Mouse (Mus musculus): ENCODE data around the gene Rdx.
"Not testable (repeated sequence)": the region's sequence is repeated elsewhere in the genome, so short reads cannot be mapped to it uniquely, and the experiment has no call there.

The Rdx gene

GRCm38 (mm10) chr9:52059788-52060187, 12.8 kb downstream of the Rdx start:
- DNase-seq = no peak

- DNase-seq = no peak
Measured at GRCm38 (mm10) chr9:52070052-52070451, 23.1 kb downstream of the Rdx start.

- DNase-seq = not testable (repeated sequence)
Measured at GRCm38 (mm10) chr9:52071352-52071751, 24.4 kb downstream of the Rdx start.

GRCm38 (mm10) chr9:52072202-52072601, 25.2 kb downstream of the Rdx start:
- DNase-seq = no peak

GRCm38 (mm10) chr9:52076089-52076488, 29.1 kb downstream of the Rdx start:
- DNase-seq = no peak

- no peak for DNase-seq
Measured at GRCm38 (mm10) chr9:52077692-52078091, 30.7 kb downstream of the Rdx start.

- DNase-seq = no peak
Measured at GRCm38 (mm10) chr9:52081979-52082378, 35.0 kb downstream of the Rdx start.

GRCm38 (mm10) chr9:52082414-52082813, 35.4 kb downstream of the Rdx start:
- no peak for DNase-seq

GRCm38 (mm10) chr9:52091752-52092151, 44.8 kb downstream of the Rdx start:
- no peak for DNase-seq

GRCm38 (mm10) chr9:52092311-52092710, 45.3 kb downstream of the Rdx start:
- DNase-seq = no peak

GRCm38 (mm10) chr9:52093108-52093507, 46.1 kb downstream of the Rdx start:
- no peak for DNase-seq

- DNase-seq = no peak
Measured at GRCm38 (mm10) chr9:52094016-52094415, 47.0 kb downstream of the Rdx start.

- DNase-seq = no peak
Measured at GRCm38 (mm10) chr9:52094471-52094980, 47.6 kb downstream of the Rdx start.

GRCm38 (mm10) chr9:52095666-52096065, 48.7 kb downstream of the Rdx start:
- DNase-seq = no peak

GRCm38 (mm10) chr9:52097386-52097785, 50.4 kb downstream of the Rdx start:
- DNase-seq = no peak

- peak; percentile 66 for DNase-seq
Measured at GRCm38 (mm10) chr9:52098600-52098999, 51.6 kb downstream of the Rdx start.

GRCm38 (mm10) chr9:52100426-52100825, 53.5 kb downstream of the Rdx start:
- no peak for DNase-seq

- no peak for DNase-seq
Measured at GRCm38 (mm10) chr9:52102060-52102844, 55.3 kb downstream of the Rdx start.

GRCm38 (mm10) chr9:52103448-52104224, 56.7 kb downstream of the Rdx start:
- no peak for DNase-seq

- DNase-seq = no peak
Measured at GRCm38 (mm10) chr9:52104225-52104615, 57.2 kb downstream of the Rdx start.

- DNase-seq = no peak
Measured at GRCm38 (mm10) chr9:52105423-52105822, 58.5 kb downstream of the Rdx start.

GRCm38 (mm10) chr9:52107161-52107560, 60.2 kb downstream of the Rdx start:
- no peak for DNase-seq

- DNase-seq = no peak
Measured at GRCm38 (mm10) chr9:52110738-52111137, 63.8 kb downstream of the Rdx start.

- DNase-seq = no peak
Measured at GRCm38 (mm10) chr9:52113091-52113490, 66.1 kb downstream of the Rdx start.

Measured in right cerebral cortex, adult 18-20 months (tissue).